Mouse (Mus musculus) MEL-GATA-1-ER (cell line): ENCODE results near the gene Pacsin1.
A peak's percentile ranks its signal among the peaks of the same experiment; 100 is the strongest.

ENCODE experiments used
- DNase-seq: peaks from one replicate; pipeline ENCODE4 v3.0.0-alpha.2; 2012; ENCODE audit warnings: low read depth; ENCODE audit errors: extremely low read depth

Pacsin1 gene

GRCm38 (mm10) chr17:27677756-27678155 is 22.4 kb downstream of the Pacsin1 start:
- no peak for DNase-seq

DNA sequence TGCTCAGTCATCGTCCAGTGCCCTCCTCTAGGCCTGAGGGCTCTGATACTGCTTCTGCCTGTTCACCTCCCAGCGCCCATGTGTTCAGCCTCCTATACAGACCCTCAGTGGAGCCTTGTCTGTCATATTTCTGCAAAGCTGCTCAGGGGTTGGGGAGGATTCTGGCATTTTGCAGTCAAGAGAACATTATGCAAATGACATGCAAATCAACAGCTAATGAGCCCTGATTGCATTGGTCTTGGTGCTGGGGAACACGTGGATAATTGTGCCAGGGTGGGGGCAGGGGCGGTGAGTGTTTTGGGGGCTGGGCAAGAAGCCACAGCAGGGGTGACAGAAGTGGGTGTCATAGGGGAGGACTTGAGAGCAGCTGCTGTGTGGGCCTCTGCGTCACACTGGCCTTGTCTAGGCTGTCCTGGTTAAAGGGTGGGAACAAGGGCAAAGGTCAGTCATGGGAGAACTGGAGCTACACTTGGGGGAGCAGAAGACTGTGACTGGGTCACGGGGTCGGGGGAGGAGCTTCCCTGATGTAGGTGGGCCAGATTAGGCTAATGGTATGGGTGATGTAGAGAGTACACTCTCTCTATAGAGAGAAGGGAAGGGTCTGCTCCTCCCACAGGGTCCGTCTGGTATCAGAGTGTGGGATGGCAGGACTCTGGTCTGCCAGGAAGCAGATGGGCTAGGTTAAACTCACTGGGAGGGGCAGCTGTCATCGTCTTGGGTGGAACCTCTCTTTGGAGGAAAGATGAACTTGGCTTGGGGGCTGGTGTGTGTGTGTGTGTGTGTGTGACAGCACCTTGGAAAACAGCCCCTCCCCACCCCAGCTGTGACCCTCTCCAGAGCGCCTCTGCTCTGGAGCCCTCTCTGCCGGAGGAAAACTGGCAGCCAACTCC is 23.9 kb downstream of the Pacsin1 start:
- DNase-seq, result no peak

DNA sequence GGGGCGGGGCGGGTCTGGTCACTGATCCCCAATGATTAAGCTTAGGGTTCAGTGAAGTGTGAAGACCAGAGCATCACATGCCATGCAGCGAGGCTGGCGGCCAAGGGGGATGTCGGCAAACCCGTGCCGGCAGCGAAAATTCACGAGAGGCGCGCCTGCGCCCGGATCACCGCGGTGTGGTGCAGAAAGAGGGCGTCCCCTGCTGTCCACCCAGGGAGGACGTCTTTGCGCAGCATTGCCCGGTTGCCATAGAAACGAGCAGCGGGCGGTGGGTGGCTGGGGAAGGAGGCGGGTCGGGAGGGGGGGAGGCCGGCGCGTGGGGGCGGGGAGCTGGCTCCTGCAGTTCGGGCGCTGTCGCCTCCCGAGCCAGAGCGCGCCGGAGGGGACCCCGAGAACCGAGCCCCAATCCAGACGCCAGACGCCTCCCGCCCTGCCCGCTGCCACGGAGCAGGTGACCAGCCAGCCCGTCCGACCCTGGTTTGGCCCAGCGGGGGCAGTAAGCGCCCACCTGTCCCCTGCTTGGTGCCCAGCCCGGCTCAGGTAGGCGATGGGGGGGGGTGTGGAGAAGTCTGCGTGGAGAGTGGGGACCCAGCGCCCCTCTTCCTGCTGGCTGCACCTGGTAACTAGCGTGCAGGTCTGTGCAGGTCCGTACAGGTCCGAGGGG is 29.7 kb downstream of the Pacsin1 start:
- no peak for DNase-seq

DNA sequence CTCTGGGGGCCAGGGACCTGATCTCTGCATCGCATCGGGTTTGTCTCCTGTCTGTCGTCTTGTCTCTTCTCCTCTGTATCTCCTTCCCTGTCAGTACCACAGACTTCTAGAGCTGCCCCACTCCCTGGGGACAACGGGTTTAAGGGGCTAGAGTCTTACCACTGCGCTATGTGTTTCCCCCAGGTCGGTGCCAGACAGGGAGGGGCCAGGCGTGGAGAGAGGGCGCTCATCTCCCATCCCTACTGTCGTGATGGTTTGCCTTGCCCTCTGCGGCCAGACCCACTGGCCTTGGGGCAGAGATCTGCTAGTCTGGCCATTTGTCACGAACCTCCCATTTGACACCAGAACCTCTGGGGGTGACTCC is 30.2 kb downstream of the Pacsin1 start:
- DNase-seq, result no peak

GRCm38 (mm10) chr17:27686395-27686794 is 31.1 kb downstream of the Pacsin1 start:
- no peak for DNase-seq

GRCm38 (mm10) chr17:27690993-27691693 is 35.8 kb downstream of the Pacsin1 start:
- DNase-seq, result no peak

DNA sequence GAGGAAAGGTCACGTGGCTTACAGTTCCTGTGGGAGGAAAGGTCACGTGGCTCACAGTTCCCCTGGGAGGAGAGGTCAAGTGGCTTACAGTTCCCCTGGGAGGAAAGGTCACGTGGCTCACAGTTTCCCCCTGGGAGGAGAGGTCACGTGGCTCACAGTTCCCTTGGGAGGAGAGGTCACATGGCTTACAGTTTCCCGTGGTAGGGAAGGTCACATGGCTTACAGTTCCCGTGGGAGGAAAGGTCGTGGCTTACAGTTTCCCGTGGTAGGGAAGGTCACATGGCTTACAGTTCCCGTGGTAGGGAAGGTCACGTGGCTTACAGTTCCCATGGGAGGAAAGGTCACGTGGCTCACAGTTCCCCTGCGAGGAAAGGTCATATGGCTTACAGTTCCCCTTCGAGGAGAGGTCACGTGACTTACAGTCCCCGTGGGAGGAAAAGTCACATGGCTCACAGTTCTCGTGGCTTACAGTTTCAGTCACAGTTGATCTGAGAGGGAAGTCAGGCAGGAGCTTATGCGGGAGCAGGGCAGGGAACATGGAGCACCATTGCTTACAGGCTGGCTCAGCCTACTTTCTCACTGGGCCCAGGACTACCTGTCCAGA is 44.4 kb downstream of the Pacsin1 start:
- DNase-seq, result no peak

DNA sequence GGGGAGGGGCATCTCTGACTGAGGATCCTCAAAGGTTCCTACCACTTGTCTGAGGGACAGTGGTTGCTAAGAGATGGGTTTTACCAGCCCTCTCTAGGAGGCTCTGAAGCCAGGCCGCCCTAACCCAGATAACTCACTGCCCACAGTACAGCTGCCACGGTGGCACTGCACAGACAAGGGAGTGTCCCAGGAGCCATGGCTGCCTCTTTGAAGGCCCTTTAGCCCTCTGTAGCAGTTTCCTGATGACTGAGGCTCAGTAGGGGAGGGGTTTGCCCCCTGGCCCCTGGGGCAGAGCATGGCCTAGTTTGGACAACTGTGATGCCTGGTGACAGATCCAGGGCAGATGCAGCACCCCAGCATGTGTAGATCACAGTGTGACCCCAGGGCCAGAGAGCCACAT is 45.5 kb downstream of the Pacsin1 start:
- no peak for DNase-seq

DNA sequence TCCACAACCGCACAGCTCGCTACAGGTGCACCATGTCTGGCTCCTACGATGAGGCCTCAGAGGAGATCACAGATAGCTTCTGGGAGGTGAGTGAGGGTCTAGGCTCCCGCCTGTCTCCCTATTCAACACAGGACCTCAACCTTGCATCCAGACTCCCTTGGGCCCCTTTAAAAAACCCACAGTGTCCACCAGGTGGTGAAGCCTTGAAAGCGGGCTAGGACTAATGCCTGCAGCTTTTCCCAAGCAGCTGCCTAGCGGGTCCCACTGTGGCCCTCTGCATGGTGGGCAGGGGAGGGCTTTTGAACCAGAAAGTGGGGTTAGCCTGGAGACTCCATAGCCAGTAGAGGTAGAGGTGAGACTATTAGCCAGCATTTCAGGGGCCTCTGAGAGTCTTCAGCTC is 46.5 kb downstream of the Pacsin1 start:
- no peak for DNase-seq

- no peak for DNase-seq
These were observed 47.2 kb downstream of the Pacsin1 start for GRCm38 (mm10) chr17:27702518-27702917.

- peak; percentile 39 for DNase-seq
These were observed 48.8 kb downstream of the Pacsin1 start for GRCm38 (mm10) chr17:27703961-27704621.

DNA sequence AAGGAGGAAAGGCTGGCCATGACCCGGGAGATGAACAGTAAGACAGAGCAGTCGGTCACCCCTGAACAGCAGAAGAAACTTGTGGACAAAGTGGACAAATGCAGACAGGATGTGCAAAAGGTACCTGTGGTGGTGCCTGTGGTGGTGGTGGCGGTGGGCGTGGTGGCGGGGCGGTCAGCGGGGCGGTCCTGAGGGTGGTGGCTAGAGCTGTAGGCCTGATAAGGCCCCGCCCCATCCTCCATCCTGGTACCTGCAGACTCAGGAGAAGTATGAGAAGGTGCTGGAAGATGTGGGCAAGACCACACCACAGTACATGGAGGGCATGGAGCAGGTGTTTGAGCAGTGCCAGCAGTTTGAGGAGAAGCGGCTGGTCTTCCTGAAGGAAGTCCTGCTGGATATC is 50.4 kb downstream of the Pacsin1 start:
- no peak for DNase-seq

DNA sequence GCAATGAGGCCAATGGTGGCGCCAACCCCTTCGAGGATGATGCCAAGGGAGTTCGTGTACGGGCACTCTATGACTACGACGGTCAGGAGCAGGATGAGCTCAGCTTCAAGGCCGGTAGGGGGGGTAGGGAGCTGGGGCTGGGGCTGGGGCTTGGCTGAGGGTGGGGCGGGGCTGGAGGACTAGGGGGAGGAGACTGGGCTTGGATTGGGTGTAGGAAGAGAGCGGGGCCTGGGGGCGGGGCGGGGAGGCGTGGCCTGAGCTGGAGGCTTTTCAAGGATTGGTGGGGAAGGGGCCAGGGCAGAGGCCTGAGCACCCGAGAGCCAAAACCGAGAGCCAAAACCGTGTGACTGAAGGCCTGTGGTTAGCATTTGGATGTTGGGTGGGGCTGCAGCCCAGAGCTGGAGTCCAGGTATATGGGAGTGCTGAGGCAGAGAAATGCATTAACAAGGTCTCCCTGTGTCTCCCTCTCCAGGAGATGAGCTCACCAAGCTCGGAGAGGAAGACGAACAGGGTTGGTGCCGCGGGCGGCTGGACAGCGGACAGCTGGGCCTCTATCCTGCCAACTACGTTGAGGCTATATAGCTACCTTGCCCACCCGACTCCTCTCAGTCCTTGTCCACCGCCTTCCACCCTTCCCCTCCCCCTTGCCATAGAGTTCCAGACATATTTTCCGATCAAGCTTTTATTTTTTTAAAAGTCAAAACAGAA is 52.8 kb downstream of the Pacsin1 start:
- peak; percentile 72 for DNase-seq

GRCm38 (mm10) chr17:27709650-27710049 is 54.3 kb downstream of the Pacsin1 start:
- DNase-seq, result no peak

DNA sequence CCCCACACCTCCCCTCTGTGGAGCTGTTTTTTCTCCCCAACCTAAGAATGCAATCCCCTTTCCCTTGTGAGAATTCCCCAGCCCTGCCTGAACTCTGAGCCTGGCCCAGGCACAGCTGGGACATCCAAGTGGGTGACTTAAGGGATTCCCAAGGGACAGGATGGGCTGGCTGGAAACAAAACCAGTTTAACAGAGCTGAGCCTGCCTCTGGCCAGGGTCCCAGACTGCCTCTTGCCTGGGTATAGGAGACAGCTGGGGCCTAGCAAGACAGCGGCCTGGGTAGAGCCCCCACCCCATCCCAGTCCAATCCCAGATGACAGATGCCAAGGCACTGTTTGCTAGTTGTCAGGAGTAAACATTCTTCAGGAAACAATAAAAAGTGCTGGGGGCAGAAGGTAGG is 57.5 kb downstream of the Pacsin1 start:
- no peak for DNase-seq

- DNase-seq, result no peak
These were observed 61.5 kb downstream of the Pacsin1 start for GRCm38 (mm10) chr17:27716804-27717203.

DNA sequence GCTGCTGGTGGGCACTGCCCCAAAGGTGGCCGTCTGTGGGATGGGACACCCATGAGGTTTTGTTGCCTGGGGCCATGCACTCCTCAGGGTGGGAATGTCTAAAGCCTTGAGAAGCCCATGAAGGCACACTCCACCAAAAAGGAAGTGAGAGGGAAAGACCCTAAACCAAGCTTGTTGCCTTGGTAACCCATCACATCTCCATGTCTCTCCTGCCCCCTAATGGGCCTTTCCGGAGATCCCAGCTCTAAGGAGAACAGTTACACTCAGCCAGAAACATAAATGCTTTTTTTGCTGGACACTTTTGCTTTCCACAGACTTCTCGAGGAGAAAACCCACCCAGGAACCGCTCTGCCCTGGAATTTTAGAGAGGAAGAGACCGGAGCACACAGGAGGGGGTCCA is 62.9 kb downstream of the Pacsin1 start:
- no peak for DNase-seq

GRCm38 (mm10) chr17:27719663-27720062 is 64.4 kb downstream of the Pacsin1 start:
- no peak for DNase-seq

GRCm38 (mm10) chr17:27720326-27720725 is 65.0 kb downstream of the Pacsin1 start:
- DNase-seq, result no peak

GRCm38 (mm10) chr17:27721125-27721664 is 65.9 kb downstream of the Pacsin1 start:
- DNase-seq, result no peak
